Mouse (Mus musculus): ENCODE measurements around the gene Vmn1r78.
"Not testable (repeated sequence)": the region's sequence is repeated elsewhere in the genome, so short reads cannot be mapped to it uniquely, and the experiment has no call there.

DNA sequence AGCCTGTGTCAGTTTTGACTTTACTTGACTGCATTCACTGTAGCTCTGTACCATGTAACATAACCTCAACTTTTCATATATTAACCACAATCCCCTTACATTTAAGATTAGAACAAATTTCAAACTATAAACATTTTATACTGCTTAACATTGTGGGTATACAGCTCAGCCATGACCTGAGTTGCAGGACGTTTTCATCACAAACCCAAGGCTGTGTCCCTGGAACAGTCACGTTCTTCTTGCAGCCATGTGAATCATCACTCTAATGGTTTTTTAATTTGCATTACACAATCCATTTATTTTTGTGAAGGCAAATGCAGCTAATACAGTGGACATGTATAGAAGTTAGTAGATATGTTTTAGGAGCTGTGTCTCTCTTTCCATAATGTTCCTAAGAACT, 22.9 kb downstream of the Vmn1r78 start:
- not testable (repeated sequence) for TF ChIP-seq MAFK (IDR thresholded peaks at IDR 0.05; ENCODE audit: insufficient read depth, low read depth, low read length); ZNF384 (IDR thresholded peaks at IDR 0.05; ENCODE audit: low read depth, low read length); ZC3H11A (IDR thresholded peaks at IDR 0.05; ENCODE audit: borderline replicate concordance, low read depth, low read length); HCFC1 (IDR thresholded peaks at IDR 0.05; ENCODE audit: borderline replicate concordance, insufficient read depth, low read length)
